Mouse (Mus musculus) naive thymus-derived CD4-positive, alpha-beta T cell, adult 2 months (primary cell): ENCODE data around the gene Plxna3.
A peak's percentile ranks its signal among the peaks of the same experiment; 100 is the strongest.

Experiments used
- DNase-seq: peaks from one replicate; pipeline ENCODE4 v3.0.0-alpha.2; 2011; ENCODE audit warnings: low read depth

Plxna3 gene

DNA sequence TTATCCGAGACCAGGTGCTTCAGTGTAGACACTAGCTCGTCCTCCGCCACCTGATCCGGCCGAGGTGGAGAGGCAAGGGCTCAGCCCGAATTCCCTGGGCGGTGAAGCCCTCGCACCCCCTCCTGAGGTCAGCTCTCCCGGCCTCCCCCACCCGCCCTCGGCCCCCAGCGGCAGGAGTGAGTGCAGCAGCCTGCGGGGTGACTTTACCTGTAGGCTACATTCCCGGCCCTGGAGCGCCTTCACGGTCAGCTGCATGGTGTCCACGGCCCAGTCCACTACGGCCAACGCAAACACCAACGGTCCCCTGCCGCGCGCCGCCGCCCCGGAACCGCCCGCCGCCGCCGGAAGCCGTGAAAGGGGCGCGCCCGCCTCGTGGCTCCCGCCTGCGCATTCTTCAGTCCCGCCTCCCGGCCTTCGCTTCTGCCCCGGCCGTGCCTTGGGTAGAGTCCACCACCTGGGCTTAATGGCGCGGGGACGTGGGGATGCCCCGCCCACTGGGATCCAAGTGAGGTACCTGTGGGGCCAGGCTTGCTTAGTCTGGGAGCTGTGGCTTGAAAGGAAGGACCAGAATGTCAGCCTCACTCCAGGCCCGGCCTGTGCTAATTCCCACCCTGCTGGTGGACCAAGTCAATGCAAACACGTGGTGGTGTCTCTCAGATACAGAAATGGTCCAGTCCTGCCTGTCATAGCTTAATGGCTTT, 39.5 kb downstream of the Plxna3 start:
- peak; percentile 61 for DNase-seq

DNA sequence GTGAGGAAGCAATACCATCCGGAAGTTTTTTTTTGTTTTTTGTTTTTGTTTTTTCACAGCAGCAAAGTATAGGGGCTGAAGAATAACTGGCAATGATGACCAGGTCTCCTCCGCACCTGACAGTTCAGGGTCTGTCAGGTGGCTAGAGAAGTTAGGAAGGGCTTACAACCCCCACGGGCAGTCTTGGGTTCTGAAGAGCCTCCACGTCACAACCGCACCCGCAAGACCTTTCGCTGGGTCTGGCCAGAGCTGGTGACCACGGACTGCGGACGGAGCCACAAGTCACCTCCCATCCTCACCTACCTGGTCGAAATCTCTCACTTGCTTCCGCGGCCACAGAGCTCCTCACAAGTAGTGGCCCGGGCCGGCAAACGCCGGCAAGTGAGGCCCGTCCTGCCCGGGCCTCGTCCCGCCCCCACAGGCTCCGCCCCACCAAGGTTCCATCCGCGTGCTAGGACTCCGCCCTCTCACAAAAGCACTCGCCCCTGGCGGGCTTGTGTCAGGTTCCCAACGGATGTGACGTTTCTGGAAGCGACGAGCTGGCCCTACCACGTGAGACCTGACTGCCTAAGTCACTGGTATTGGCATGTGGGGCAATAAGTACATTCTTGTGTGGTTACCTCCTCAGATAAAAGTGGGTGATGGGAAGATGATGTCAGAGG, 44.2 kb downstream of the Plxna3 start, which contains the start of the genes Ubl4a and Slc10a3:
Gene Ubl4a, minus strand, starts transcription at position 331 of the 662 bp plus-strand sequence.
Gene Slc10a3, minus strand, starts transcription at position 462 of the 662 bp plus-strand sequence.
- peak; percentile 91 for DNase-seq

DNA sequence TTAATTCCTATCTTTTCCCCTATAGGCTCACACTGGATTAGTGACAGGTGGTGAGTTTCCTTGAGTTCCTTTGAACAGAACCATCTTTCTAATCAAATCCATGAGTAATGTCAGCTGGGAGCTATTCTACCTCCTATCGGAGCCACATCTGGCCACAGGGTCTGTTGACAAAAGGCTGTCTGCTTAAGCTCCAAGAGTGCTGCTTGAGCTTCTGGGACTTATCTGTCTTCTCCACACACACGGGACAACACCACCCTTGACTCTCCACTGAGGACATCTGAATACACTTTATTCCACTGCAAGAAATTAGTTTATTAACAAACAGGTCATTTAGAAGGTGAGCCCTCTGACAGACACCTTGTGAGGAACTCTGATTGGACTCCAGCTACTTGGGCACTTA, 55.6 kb downstream of the Plxna3 start:
- no peak for DNase-seq

DNA sequence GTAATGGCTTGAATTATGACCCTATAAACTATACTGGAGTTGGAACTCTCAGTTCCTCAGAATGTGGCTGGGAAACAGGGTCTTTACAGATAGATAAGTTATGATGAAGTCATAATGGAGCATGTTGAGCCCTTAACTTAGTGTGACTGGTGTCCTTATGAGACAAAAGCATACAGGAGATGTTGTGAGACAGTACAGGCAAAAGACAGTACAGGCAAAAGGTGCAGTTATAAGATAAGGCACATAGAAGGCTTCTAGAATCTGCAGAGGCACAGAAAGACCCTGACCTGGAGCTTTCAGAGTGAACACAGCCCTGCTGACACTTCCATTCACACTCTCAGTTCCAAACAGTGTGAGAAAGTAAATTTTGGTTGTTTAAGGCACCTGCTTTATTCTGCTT, 59.3 kb downstream of the Plxna3 start:
- no peak for DNase-seq

GRCm38 (mm10) chrX:74392535-74393443, 63.9 kb downstream of the Plxna3 start, which contains the start of the genes Fam3a and Ikbkg:
Gene Fam3a (minus strand): TSS chrX:74393272.
Gene Ikbkg (plus strand): TSS chrX:74393290.
- peak; percentile 91 for DNase-seq
